Mouse (Mus musculus): Measurements from ENCODE around the gene Mycbpap. TPM values are rescaled to one million over a fixed set of nuclear protein-coding genes. Genes with fewer than 3 reads are reported as not detected.

The Mycbpap gene
- polyA plus RNA-seq, 1 experiment from 2014 or later: 3.7 TPM

GRCm38 (mm10) chr11:94488767-94489533, 32.6 kb downstream of the Mycbpap start:
- 89% methylated on average over 11 of the region's 11 CpGs for WGBS

GRCm38 (mm10) chr11:94486001-94486400, 35.5 kb downstream of the Mycbpap start, which contains the start of gene Spata20:
Gene Spata20 (minus strand): TSS chr11:94486179.
- Histone ChIP-seq H3K4me3 (replicated peaks) (0 out of 2 replicates have a peak within 1 kb of the TSS, but pooled peaks have one; percentile 9), H3K4me2 (peak within 1 kb of the TSS; percentile 39), H3K36me3 (replicated peaks) (no peaks in the 10 kb centered on the region), H3K27me3 (peaks cover 54% of the 10 kb centered on the region), H3K4me1 (peaks cover 11% of the 10 kb centered on the region), H3K9me3 (no peaks in the 10 kb centered on the region), H3K9ac (no peak within 1 kb of the TSS), H3K27ac (no peak within 1 kb of the TSS)
- peak; percentile 77 for ATAC-seq (ENCODE audit: low FRiP score)
- WGBS: 2% methylated on average over 24 of the region's 24 CpGs

More at GRCm38 (mm10) chr11:94488767-94489533, 32.6 kb downstream of the Mycbpap start:
- H3K4me1 ChIP-seq: peaks cover 22% of the 10 kb centered on the region
- ATAC-seq (ENCODE audit: low FRiP score): no peak
- H3K4me2 ChIP-seq: no peak overlapping the region
- H3K9ac ChIP-seq: no peak overlapping the region
- no peak overlapping the region for H3K27ac ChIP-seq
- H3K36me3 ChIP-seq (replicated peaks): no peaks in the 10 kb centered on the region
- H3K4me3 ChIP-seq (replicated peaks): no peak overlapping the region
- no peaks in the 10 kb centered on the region for H3K9me3 ChIP-seq
- peaks cover 75% of the 10 kb centered on the region for H3K27me3 ChIP-seq

- peaks cover 7% of the 10 kb centered on the region; the same call in 1 of the 2 replicates for H3K4me1 ChIP-seq
- H3K27ac ChIP-seq: no peak overlapping the region
- ATAC-seq (ENCODE audit: low FRiP score): no peak
- H3K4me3 ChIP-seq (replicated peaks): no peak overlapping the region
- no peaks in the 10 kb centered on the region for H3K36me3 ChIP-seq (replicated peaks)
- H3K9ac ChIP-seq: no peak overlapping the region
- no peak overlapping the region for H3K4me2 ChIP-seq
- H3K9me3 ChIP-seq: no peaks in the 10 kb centered on the region
- H3K27me3 ChIP-seq: peaks cover 47% of the 10 kb centered on the region
- 82% methylated on average over 5 of the region's 5 CpGs for WGBS
Measured at GRCm38 (mm10) chr11:94485223-94485622, 36.3 kb downstream of the Mycbpap start.

GRCm38 (mm10) chr11:94484636-94485035, 36.9 kb downstream of the Mycbpap start:
- no peak for ATAC-seq (ENCODE audit: low FRiP score)
- H3K4me1 ChIP-seq: peaks cover 5% of the 10 kb centered on the region; the same call in 1 of the 2 replicates

GRCm38 (mm10) chr11:94483921-94484320, 37.6 kb downstream of the Mycbpap start:
- Histone ChIP-seq H3K4me2 (no peak overlapping the region), H3K27me3 (peaks cover 35% of the 10 kb centered on the region), H3K36me3 (replicated peaks) (no peaks in the 10 kb centered on the region), H3K4me1 (peaks cover 4% of the 10 kb centered on the region; the same call in 1 of the 2 replicates), H3K4me3 (replicated peaks) (no peak overlapping the region), H3K9me3 (no peaks in the 10 kb centered on the region), H3K9ac (no peak overlapping the region), H3K27ac (no peak overlapping the region)
- no peak for ATAC-seq (ENCODE audit: low FRiP score)
- WGBS: 83% methylated on average over 14 of the region's 14 CpGs

More at GRCm38 (mm10) chr11:94484636-94485035, 36.9 kb downstream of the Mycbpap start:
- Histone ChIP-seq H3K9me3 (no peaks in the 10 kb centered on the region), H3K36me3 (replicated peaks) (no peaks in the 10 kb centered on the region), H3K27me3 (peaks cover 41% of the 10 kb centered on the region), H3K4me3 (replicated peaks) (no peak overlapping the region), H3K9ac (no peak overlapping the region), H3K4me2 (no peak overlapping the region), H3K27ac (no peak overlapping the region)
- WGBS: 90% methylated on average over 9 of the region's 9 CpGs

- Histone ChIP-seq H3K9ac (no peak overlapping the region), H3K36me3 (replicated peaks) (no peaks in the 10 kb centered on the region), H3K27ac (no peak overlapping the region), H3K27me3 (peaks cover 33% of the 10 kb centered on the region), H3K4me3 (replicated peaks) (no peak overlapping the region), H3K4me2 (no peak overlapping the region), H3K9me3 (no peaks in the 10 kb centered on the region), H3K4me1 (peaks cover 4% of the 10 kb centered on the region; the same call in 1 of the 2 replicates)
- no peak for ATAC-seq (ENCODE audit: low FRiP score)
- WGBS: 76% methylated on average over 11 of the region's 11 CpGs
Measured at GRCm38 (mm10) chr11:94483436-94483835, 38.1 kb downstream of the Mycbpap start.

- no peaks in the 10 kb centered on the region for H3K9me3 ChIP-seq
- no peak overlapping the region for H3K4me3 ChIP-seq (replicated peaks)
- H3K4me1 ChIP-seq: peaks cover 3% of the 10 kb centered on the region; the same call in 1 of the 2 replicates
- no peak for ATAC-seq (ENCODE audit: low FRiP score)
- H3K36me3 ChIP-seq (replicated peaks): no peaks in the 10 kb centered on the region
- no peak overlapping the region for H3K27ac ChIP-seq
- peaks cover 34% of the 10 kb centered on the region for H3K27me3 ChIP-seq
- H3K9ac ChIP-seq: no peak overlapping the region
- H3K4me2 ChIP-seq: no peak overlapping the region
- WGBS: 91% methylated on average over 11 of the region's 11 CpGs
Measured at GRCm38 (mm10) chr11:94482738-94483137, 38.8 kb downstream of the Mycbpap start.

GRCm38 (mm10) chr11:94481963-94482362, 39.6 kb downstream of the Mycbpap start:
- no peak overlapping the region for H3K9ac ChIP-seq
- H3K9me3 ChIP-seq: no peaks in the 10 kb centered on the region
- WGBS: 95% methylated on average over 7 of the region's 7 CpGs
- no peaks in the 10 kb centered on the region; the same call in 1 of the 2 replicates for H3K4me1 ChIP-seq
- no peaks in the 10 kb centered on the region for H3K36me3 ChIP-seq (replicated peaks)
- ATAC-seq (ENCODE audit: low FRiP score): no peak
- H3K27ac ChIP-seq: no peak overlapping the region
- peaks cover 35% of the 10 kb centered on the region for H3K27me3 ChIP-seq
- no peak overlapping the region for H3K4me3 ChIP-seq (replicated peaks)
- H3K4me2 ChIP-seq: no peak overlapping the region

GRCm38 (mm10) chr11:94480382-94480781, 41.2 kb downstream of the Mycbpap start:
- Histone ChIP-seq H3K9ac (no peak overlapping the region), H3K4me3 (replicated peaks) (no peak overlapping the region), H3K36me3 (replicated peaks) (no peaks in the 10 kb centered on the region), H3K4me1 (peaks cover 10% of the 10 kb centered on the region), H3K9me3 (no peaks in the 10 kb centered on the region), H3K27ac (no peak overlapping the region), H3K4me2 (no peak overlapping the region), H3K27me3 (peaks cover 40% of the 10 kb centered on the region)
- ATAC-seq (ENCODE audit: low FRiP score): no peak
- WGBS: 89% methylated on average over 9 of the region's 9 CpGs

- Histone ChIP-seq H3K4me3 (replicated peaks) (no peak overlapping the region), H3K27ac (no peak overlapping the region), H3K4me2 (no peak overlapping the region), H3K36me3 (replicated peaks) (no peaks in the 10 kb centered on the region), H3K9ac (no peak overlapping the region), H3K4me1 (peaks cover 31% of the 10 kb centered on the region), H3K9me3 (no peaks in the 10 kb centered on the region), H3K27me3 (peaks cover 44% of the 10 kb centered on the region)
- WGBS: 72% methylated on average over 6 of the region's 6 CpGs
- no peak for ATAC-seq (ENCODE audit: low FRiP score)
Measured at GRCm38 (mm10) chr11:94477651-94478050, 43.9 kb downstream of the Mycbpap start.

- no peak overlapping the region for H3K27ac ChIP-seq
Measured at GRCm38 (mm10) chr11:94475722-94476121, 45.8 kb downstream of the Mycbpap start.

GRCm38 (mm10) chr11:94474544-94474910, 47.0 kb downstream of the Mycbpap start:
- WGBS: 0% methylated on average over 11 of the region's 11 CpGs
- Histone ChIP-seq H3K4me2 (peak overlapping the region; percentile 99), H3K36me3 (replicated peaks) (no peaks in the 10 kb centered on the region), H3K9me3 (no peaks in the 10 kb centered on the region), H3K4me3 (replicated peaks) (peak overlapping the region; percentile 72), H3K9ac (no peak overlapping the region), H3K27me3 (peaks cover 62% of the 10 kb centered on the region), H3K27ac (no peak overlapping the region), H3K4me1 (peaks cover 62% of the 10 kb centered on the region)
- peak; percentile 37; the same call in 1 of the 2 replicates for ATAC-seq (ENCODE audit: low FRiP score)

More at GRCm38 (mm10) chr11:94475722-94476121, 45.8 kb downstream of the Mycbpap start:
- WGBS: 17% methylated on average over 11 of the region's 11 CpGs
- Histone ChIP-seq H3K36me3 (replicated peaks) (no peaks in the 10 kb centered on the region), H3K9me3 (no peaks in the 10 kb centered on the region), H3K27me3 (peaks cover 62% of the 10 kb centered on the region), H3K9ac (no peak overlapping the region), H3K4me2 (no peak overlapping the region), H3K4me1 (peaks cover 50% of the 10 kb centered on the region), H3K4me3 (replicated peaks) (no peak overlapping the region)
- no peak for ATAC-seq (ENCODE audit: low FRiP score)
